Mouse (Mus musculus): ENCODE data around the gene Klf9. TPM values are rescaled to one million over a fixed set of nuclear protein-coding genes. Genes with fewer than 3 reads are reported as not detected.
A peak's percentile ranks its signal among the peaks of the same experiment; 100 is the strongest.

The Klf9 gene
- polyA plus RNA-seq, 1 experiment, result 0.06 TPM

DNA sequence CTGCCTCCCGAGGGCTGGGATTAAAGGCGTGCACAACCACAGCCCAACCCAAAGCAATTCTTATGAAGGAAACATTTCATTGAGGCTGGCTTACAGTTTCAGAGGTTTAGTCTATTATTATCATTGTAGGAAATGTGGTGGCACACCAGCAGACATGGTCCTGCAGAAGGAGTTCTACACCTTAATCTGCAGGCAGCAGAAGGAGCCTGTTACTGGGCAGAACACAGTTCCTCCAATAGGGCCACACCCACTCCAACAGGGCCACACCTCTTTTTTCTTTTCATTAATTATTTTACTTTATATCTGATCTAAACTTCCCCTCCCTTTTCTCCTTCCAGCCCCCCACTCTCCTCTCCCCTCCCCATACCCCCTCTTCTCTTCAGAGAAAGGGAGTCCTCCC, 11.1 kb upstream of the Klf9 start:
- H3K36me3 ChIP-seq (ENCODE audit: control insufficient read depth), result no peaks in the 10 kb centered on the region
- H3K9me3 ChIP-seq (ENCODE audit: control insufficient read depth, low read length), result peaks cover 3% of the 10 kb centered on the region; the same call in 1 of the 2 replicates
- peaks cover 40% of the 10 kb centered on the region for H3K27me3 ChIP-seq (ENCODE audit: control insufficient read depth)
- H3K4me3 ChIP-seq (replicated peaks), result no peak overlapping the region
- 0 out of 3 replicates have a peak, but pooled peaks have one; percentile 17 for TF ChIP-seq TAL1 (IDR thresholded peaks at IDR 0.05; ENCODE audit: low read length)
- no peak for TF ChIP-seq GATA1 (IDR thresholded peaks at IDR 0.05; ENCODE audit: low read length)
- peaks cover 20% of the 10 kb centered on the region for H3K4me1 ChIP-seq (ENCODE audit: control insufficient read depth)

DNA sequence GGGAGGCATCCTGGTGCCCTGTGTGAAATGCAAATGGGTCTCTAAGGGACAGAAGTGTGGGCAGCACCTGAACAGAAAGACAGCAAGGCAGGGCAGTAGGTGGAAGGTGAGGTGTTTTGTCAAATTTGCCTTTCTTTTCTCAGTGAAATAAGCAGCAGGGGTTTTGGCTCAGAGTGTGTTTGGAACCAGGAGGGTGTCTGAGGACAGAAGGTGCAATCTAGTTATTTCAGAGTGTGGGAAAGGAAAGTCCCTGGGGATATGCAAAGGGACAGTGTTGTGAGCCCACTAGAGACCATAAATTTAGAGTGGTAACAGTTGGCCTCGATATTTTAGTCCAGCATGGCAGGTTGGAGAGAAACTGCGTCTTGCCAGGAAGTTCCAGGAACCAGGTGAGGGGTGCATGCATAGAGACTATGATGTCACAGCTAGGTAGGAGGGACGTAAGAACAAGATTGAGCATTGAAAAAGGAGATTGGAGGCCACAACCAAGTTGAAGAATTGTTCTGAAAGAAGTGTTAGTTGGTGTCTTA, 8.9 kb upstream of the Klf9 start:
- TF ChIP-seq TAL1 (IDR thresholded peaks at IDR 0.05; ENCODE audit: low read length) (no peak), GATA1 (IDR thresholded peaks at IDR 0.05; ENCODE audit: low read length) (no peak)
- H3K9me3 ChIP-seq (ENCODE audit: control insufficient read depth, low read length), result peaks cover 7% of the 10 kb centered on the region; the same call in 1 of the 2 replicates
- H3K4me1 ChIP-seq (ENCODE audit: control insufficient read depth), result peaks cover 37% of the 10 kb centered on the region
- H3K27me3 ChIP-seq (ENCODE audit: control insufficient read depth), result peaks cover 60% of the 10 kb centered on the region
- no peaks in the 10 kb centered on the region for H3K36me3 ChIP-seq (ENCODE audit: control insufficient read depth)
- H3K4me3 ChIP-seq (replicated peaks), result no peak overlapping the region

DNA sequence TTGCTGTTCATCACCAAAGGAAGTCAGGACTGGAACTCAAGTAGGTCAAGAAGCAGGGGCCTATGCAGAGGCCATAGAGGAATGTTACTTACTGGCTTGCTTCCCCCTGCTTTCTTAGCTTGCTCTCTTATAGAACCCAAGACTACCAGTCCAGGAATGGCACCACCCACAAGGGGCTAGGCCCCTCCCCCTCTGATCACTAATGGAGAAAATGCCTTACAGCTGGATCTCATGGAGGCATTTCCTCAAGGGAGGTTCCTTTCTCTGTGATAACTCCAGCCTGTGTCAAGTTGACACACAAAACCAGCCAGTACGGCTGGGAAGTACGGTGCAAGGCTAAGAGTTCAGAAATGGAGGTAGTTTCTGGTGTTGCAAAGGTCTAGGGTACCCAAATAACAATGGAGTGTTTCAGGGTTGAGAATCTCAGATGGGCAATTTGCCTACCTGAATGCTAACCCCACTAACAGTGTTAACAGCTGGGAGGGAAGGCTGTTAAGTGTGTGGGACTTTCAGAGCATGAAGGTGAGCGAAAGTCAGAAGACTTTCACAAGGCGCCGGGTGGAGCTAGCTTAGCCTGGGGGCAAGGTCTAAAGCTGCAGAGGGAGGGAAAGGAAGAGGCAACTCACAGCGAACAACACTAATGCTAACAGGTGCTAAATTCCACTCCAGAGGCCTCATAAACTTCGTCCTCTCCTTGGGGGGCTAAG, 8.2 kb upstream of the Klf9 start:
- Histone ChIP-seq H3K4me1 (ENCODE audit: control insufficient read depth) (peaks cover 37% of the 10 kb centered on the region), H3K4me3 (replicated peaks) (no peak overlapping the region), H3K27me3 (ENCODE audit: control insufficient read depth) (peaks cover 67% of the 10 kb centered on the region), H3K36me3 (ENCODE audit: control insufficient read depth) (no peaks in the 10 kb centered on the region), H3K9me3 (ENCODE audit: control insufficient read depth, low read length) (peaks cover 7% of the 10 kb centered on the region; the same call in 1 of the 2 replicates)
- no peak for TF ChIP-seq TAL1 (IDR thresholded peaks at IDR 0.05; ENCODE audit: low read length)
- TF ChIP-seq GATA1 (IDR thresholded peaks at IDR 0.05; ENCODE audit: low read length), result no peak

DNA sequence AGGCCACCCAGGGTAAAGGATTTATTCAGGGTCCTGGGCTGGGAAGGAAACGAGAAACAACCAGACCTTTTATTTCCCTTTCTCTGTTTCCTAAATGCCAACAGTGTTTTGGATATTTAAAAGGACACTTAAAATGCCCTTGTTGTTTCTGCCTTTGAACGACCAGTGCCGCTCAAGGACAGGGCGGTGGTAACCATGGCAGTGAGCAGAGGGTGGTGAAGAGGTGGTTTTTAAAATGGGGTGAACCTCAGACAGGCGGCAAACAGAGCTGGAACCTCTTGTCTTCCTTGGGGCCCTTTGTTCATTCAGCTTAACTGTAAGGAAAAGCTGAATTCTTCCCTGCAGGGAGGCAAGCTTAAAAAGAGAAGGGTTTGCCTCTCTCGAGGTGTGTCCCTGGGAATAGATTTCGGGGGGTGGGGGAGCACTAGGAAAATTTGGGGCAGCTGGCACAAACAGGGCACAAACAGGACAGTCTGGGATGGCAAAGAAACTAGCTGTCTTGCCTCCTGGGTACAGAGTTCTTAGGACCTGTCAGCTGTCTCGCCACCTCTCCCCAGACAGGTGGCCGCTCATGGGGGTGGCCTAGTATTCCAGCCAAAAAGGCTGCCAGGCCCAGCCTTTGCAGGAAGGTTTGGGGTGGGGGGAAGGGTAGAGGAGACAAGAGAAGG, 7.5 kb upstream of the Klf9 start:
- Histone ChIP-seq H3K36me3 (ENCODE audit: control insufficient read depth) (no peaks in the 10 kb centered on the region), H3K4me3 (replicated peaks) (no peak overlapping the region), H3K4me1 (ENCODE audit: control insufficient read depth) (peaks cover 37% of the 10 kb centered on the region), H3K27me3 (ENCODE audit: control insufficient read depth) (peaks cover 72% of the 10 kb centered on the region), H3K9me3 (ENCODE audit: control insufficient read depth, low read length) (peaks cover 7% of the 10 kb centered on the region; the same call in 1 of the 2 replicates)
- TF ChIP-seq TAL1 (IDR thresholded peaks at IDR 0.05; ENCODE audit: low read length) (no peak), GATA1 (IDR thresholded peaks at IDR 0.05; ENCODE audit: low read length) (no peak)

DNA sequence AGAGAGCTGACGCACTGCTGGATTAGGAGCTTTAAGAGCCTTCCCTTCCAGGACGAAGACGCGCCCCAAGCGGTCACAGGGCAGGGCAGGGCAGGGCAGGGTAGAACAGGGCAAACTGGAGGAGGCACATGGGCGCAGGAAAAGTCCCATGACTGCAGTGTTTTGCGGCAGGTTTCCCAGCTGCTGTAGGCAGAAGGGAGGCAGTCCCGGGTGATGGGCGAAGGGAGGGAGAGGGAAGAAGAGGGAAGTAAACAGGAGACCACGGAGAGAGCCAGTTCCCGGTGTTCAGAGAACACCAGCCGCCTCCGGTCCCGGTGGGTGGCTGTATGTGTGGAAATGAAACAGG, 7.0 kb upstream of the Klf9 start:
- TF ChIP-seq TAL1 (IDR thresholded peaks at IDR 0.05; ENCODE audit: low read length), result no peak
- no peak for TF ChIP-seq GATA1 (IDR thresholded peaks at IDR 0.05; ENCODE audit: low read length)
- Histone ChIP-seq H3K9me3 (ENCODE audit: control insufficient read depth, low read length) (peaks cover 7% of the 10 kb centered on the region; the same call in 1 of the 2 replicates), H3K27me3 (ENCODE audit: control insufficient read depth) (peaks cover 72% of the 10 kb centered on the region), H3K4me1 (ENCODE audit: control insufficient read depth) (peaks cover 37% of the 10 kb centered on the region), H3K4me3 (replicated peaks) (no peak overlapping the region), H3K36me3 (ENCODE audit: control insufficient read depth) (no peaks in the 10 kb centered on the region)

DNA sequence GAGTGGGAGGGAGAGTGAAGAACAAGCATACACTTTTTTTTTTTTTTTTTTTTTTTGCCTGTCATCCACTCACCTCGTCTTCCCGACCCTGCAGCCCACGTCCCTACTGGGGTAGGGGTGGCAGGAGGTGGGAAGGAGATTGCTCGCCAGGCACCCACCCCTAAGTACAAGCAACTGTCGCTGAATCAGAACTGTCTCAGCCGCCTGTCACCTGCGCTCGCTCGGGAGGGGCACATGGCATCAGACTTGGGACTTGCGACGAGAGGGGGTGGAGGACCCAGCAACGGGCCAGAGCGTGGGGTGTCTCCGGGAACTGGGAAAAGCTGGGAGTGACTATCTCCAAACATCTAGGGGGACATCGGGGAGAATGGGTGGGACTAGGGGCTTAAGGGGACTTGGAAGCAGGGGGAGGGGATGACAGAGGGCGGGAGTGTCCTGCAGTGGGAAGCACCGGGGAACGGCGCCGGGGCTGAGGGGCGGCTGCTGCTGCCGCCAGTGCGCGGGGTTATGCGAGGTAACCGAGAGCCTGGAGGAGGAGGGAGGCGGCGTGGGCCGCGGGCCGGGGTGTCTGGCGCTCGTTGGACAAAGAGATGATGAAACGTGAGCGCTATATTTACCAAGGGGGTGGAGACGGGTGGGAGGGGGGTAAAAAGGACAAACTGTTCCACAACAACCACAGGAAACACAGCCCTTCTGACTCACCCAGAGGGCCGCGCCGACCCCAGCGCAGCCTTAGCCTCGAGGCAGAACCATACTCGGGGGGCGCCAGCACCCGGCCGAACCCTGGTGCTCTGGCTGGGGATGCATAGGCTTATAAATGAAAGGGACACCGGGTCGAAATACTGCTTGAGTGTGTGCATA, 6.4 kb upstream of the Klf9 start:
- peak overlapping the region; percentile 51 for H3K4me3 ChIP-seq (replicated peaks)
- TF ChIP-seq GATA1 (IDR thresholded peaks at IDR 0.05; ENCODE audit: low read length) (no peak), TAL1 (IDR thresholded peaks at IDR 0.05; ENCODE audit: low read length) (no peak)
- H3K9me3 ChIP-seq (ENCODE audit: control insufficient read depth, low read length), result peaks cover 7% of the 10 kb centered on the region; the same call in 1 of the 2 replicates
- H3K27me3 ChIP-seq (ENCODE audit: control insufficient read depth), result peaks cover 72% of the 10 kb centered on the region
- H3K4me1 ChIP-seq (ENCODE audit: control insufficient read depth), result peaks cover 37% of the 10 kb centered on the region
- no peaks in the 10 kb centered on the region for H3K36me3 ChIP-seq (ENCODE audit: control insufficient read depth)

DNA sequence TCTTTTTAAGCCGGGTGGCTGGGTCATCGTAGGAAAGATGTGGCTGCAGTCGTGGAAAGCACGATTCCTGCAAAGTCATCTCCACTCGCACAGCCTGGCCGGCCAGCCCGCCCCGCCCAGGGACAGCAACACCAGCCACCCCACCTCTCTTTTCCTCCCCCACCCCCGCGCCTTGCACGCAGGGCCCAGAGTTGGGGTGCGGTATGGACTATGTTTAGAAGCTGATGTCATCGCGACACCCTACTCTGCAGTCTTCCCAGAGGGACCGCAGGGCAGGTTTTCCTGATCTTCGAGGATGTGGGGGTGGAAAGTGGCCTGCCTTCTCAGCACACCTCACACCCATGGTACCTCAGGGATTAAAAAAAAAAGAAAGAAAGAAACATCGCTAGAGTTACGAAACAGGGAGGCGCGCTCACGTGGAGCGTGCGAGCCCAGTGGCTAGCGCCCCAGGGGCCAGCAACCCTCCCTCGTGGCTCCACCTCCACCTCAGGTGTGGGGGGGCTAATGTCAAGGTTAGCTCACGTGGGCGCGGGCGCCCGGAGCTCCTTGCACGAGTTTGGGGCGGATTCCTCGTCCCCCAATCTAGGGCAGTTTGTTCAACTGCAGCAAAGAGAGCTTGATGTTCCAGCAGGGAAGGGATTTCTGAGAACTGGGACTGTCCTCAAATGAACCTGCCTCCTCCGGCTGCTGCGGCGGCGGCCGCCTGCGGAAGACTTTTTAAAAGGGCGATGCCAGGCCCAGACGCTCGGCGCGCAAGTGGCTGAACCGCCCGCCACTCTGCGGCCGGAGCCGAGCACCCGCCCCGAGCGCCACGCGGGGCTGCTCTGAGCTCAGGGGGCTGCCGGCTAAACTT, 5.5 kb upstream of the Klf9 start:
- Histone ChIP-seq H3K4me3 (replicated peaks) (peak overlapping the region; percentile 51), H3K9me3 (ENCODE audit: control insufficient read depth, low read length) (peaks cover 7% of the 10 kb centered on the region; the same call in 1 of the 2 replicates), H3K27me3 (ENCODE audit: control insufficient read depth) (peaks cover 72% of the 10 kb centered on the region), H3K4me1 (ENCODE audit: control insufficient read depth) (peaks cover 33% of the 10 kb centered on the region), H3K36me3 (ENCODE audit: control insufficient read depth) (no peaks in the 10 kb centered on the region)
- TF ChIP-seq GATA1 (IDR thresholded peaks at IDR 0.05; ENCODE audit: low read length) (no peak), TAL1 (IDR thresholded peaks at IDR 0.05; ENCODE audit: low read length) (no peak)
